ENCODE assay signal across 8 mouse cellular contexts in the genomic region with DNA sequence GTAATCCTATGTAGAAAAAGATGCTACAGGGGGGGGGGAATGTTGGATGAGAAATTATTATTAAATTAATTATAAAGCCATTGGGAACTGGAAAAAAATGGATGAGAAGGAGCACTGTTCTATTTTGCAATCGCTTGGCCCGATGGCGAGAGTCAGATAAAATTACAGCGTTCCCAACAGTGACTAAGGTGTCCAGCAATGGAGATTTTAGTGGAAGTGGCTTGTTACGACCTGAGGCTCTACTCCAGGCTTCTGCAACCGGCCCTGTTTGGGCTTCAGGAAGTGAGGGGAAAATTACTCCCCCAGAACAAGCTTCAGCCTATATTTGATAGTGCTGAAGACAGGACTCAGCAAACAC. TPM values are rescaled to one million over a fixed set of nuclear protein-coding genes. Genes with fewer than 3 reads are reported as not detected.
DNase-seq lines count a peak whose midpoint lies in the region; ATAC-seq and TF ChIP-seq lines count a peak whose summit lies in the region.

No protein-coding gene starts in this region.

- H3K27ac ChIP-seq in heart, embryonic 13.5 days (replicated peaks): peak overlapping the region; percentile 85
- H3K27ac ChIP-seq in forebrain, embryonic 14.5 days (ENCODE audit: low read depth, low read length): 0 out of 2 replicates have a peak overlapping the region, but pooled peaks have one; percentile 86
- H3K27ac ChIP-seq in liver, embryonic 16.5 days (ENCODE audit: low read length): no peak overlapping the region; the same call in 1 of the 2 replicates

- 3% methylated on average over 6 of the region's 6 CpGs for WGBS in heart, embryonic 13.5 days
- WGBS in forebrain, embryonic 14.5 days: 7% methylated on average over 6 of the region's 6 CpGs
- whole genome bisulfite sequencing in liver, embryonic 16.5 days (ENCODE audit: insufficient replicate concordance): 2% methylated on average over 6 of the region's 6 CpGs

- H3K9me3 ChIP-seq in heart, embryonic 13.5 days: no peaks in the 10 kb centered on the region
- no peaks in the 10 kb centered on the region for H3K9me3 ChIP-seq in G1E (replicated peaks)
- no peaks in the 10 kb centered on the region for H3K9me3 ChIP-seq in forebrain, embryonic 14.5 days (replicated peaks; ENCODE audit: control insufficient read depth, low read length)
- no peaks in the 10 kb centered on the region for H3K9me3 ChIP-seq in liver, embryonic 16.5 days (replicated peaks; ENCODE audit: control insufficient read depth, low read length)

- TF ChIP-seq CTCF in G1E (IDR thresholded peaks at IDR 0.05; ENCODE audit: low read depth, low read length): no peak

- no peaks in the 10 kb centered on the region for H3K27me3 ChIP-seq in heart, embryonic 13.5 days (replicated peaks)
- H3K27me3 ChIP-seq in G1E (ENCODE audit: insufficient read depth, low read length): peaks cover 13% of the 10 kb centered on the region
- no peaks in the 10 kb centered on the region for H3K27me3 ChIP-seq in forebrain, embryonic 14.5 days (replicated peaks; ENCODE audit: control insufficient read depth, insufficient read depth, low read length)
- no peaks in the 10 kb centered on the region for H3K27me3 ChIP-seq in liver, embryonic 16.5 days (ENCODE audit: control insufficient read depth, insufficient read depth, low read depth, low read length)

- peaks cover 14% of the 10 kb centered on the region for H3K4me1 ChIP-seq in heart, embryonic 13.5 days
- H3K4me1 ChIP-seq in G1E (ENCODE audit: insufficient read depth, low read depth, low read length): peaks cover 16% of the 10 kb centered on the region
- peaks cover 3% of the 10 kb centered on the region for H3K4me1 ChIP-seq in forebrain, embryonic 14.5 days (ENCODE audit: control insufficient read depth, insufficient read depth, low read length)
- peaks cover 7% of the 10 kb centered on the region for H3K4me1 ChIP-seq in liver, embryonic 16.5 days (ENCODE audit: control insufficient read depth, low read depth, low read length)

- H3K4me2 ChIP-seq in heart, embryonic 13.5 days: peak overlapping the region; percentile 90
- H3K4me2 ChIP-seq in forebrain, embryonic 14.5 days (ENCODE audit: low read length): peak overlapping the region; percentile 90
- H3K4me2 ChIP-seq in liver, embryonic 16.5 days (ENCODE audit: low read depth, low read length): peak overlapping the region; percentile 99

- peak overlapping the region; percentile 75 for H3K4me3 ChIP-seq in heart, embryonic 13.5 days
- peak overlapping the region; percentile 92 for H3K4me3 ChIP-seq in G1E (ENCODE audit: low read depth, low read length)
- H3K4me3 ChIP-seq in forebrain, embryonic 14.5 days (ENCODE audit: low read depth, low read length): peak overlapping the region; percentile 59
- peak overlapping the region; percentile 86 for H3K4me3 ChIP-seq in liver, embryonic 16.5 days (ENCODE audit: low read depth, low read length)

- DNase-seq in heart, adult 8-10 months (ENCODE audit: low spot score): no peak
- DNase-seq in G1E (ENCODE audit: low spot score): peak; percentile 46
- DNase-seq in forebrain, embryonic 14.5 days (ENCODE audit: low spot score): no peak
- no peak for DNase-seq in adrenal gland, postnatal 4 days (ENCODE audit: low spot score in 2 of 2)
- no peak for DNase-seq in left cerebral cortex, adult 9 months (ENCODE audit: low spot score in 2 of 2)

- no peak for ATAC-seq in heart, embryonic 13.5 days (ENCODE audit: extremely low read depth, insufficient number of reproducible peaks, low FRiP score, low TSS enrichment)
- ATAC-seq in G1E (ENCODE audit: extremely low read depth, insufficient number of reproducible peaks, low FRiP score, poor library complexity, severe bottlenecking): no peak
- ATAC-seq in forebrain, embryonic 14.5 days: no peak
- ATAC-seq in liver, embryonic 16.5 days (ENCODE audit: low read depth): no peak
- ATAC-seq in megakaryocyte progenitor cell, adult 5-6 weeks (replicated peaks; ENCODE audit: poor library complexity): no peak

- H3K9ac ChIP-seq in heart, embryonic 13.5 days: peak overlapping the region; percentile 84
- peak overlapping the region; percentile 78 for H3K9ac ChIP-seq in forebrain, embryonic 14.5 days (ENCODE audit: low read length)
- H3K9ac ChIP-seq in liver, embryonic 16.5 days (ENCODE audit: low read depth, low read length): peak overlapping the region; percentile 86

- no peaks in the 10 kb centered on the region for H3K36me3 ChIP-seq in heart, embryonic 13.5 days
- H3K36me3 ChIP-seq in G1E (replicated peaks): peaks cover 6% of the 10 kb centered on the region
- no peaks in the 10 kb centered on the region for H3K36me3 ChIP-seq in forebrain, embryonic 14.5 days (ENCODE audit: control insufficient read depth, insufficient read depth, low read length)
- H3K36me3 ChIP-seq in liver, embryonic 16.5 days (ENCODE audit: control insufficient read depth, insufficient read depth): no peaks in the 10 kb centered on the region

RNA-seq across cellular contexts. Expression of gene Spryd7, which starts 0.8 kb away (rescaled TPM):
- polyA plus RNA-seq in heart, embryonic 13.5 days (2015; fragmentation: Nextera tagmentation; extraction: Ambion mirVana): 21.3 and 22.8 TPM in 2 replicates
- 10 to 100 TPM; 52.6 to 61.9 (median 58.5) TPM for total RNA-seq in heart, adult 8-10 months (2022)
- total RNA-seq in G1E (2014; fragmentation: Nextera tagmentation) (7.8 and 9.9 TPM in 2 replicates), G1E (2017) (10.5 and 10.8 TPM in 2 replicates)
- polyA plus RNA-seq in G1E (2012): 2.9 and 3.7 TPM in 2 replicates
- 44.1 and 50.4 TPM in 2 replicates for polyA plus RNA-seq in forebrain, embryonic 14.5 days (2014; fragmentation: Nextera tagmentation; extraction: Ambion mirVana)
- polyA plus RNA-seq in liver, embryonic 16.5 days (2015; fragmentation: Nextera tagmentation; extraction: Ambion mirVana): 5.0 and 7.9 TPM in 2 replicates
- 10 to 100 TPM; 17.2 to 20.4 TPM for total RNA-seq in adrenal gland, postnatal 4 days (2021)
- total RNA-seq in megakaryocyte progenitor cell, adult 5-6 weeks (2015): 12.0 and 13.4 TPM in 2 replicates
- total RNA-seq in megakaryocyte progenitor cell, adult 5-6 weeks (2017): 11.7 and 11.9 TPM in 2 replicates

RNA-seq across cellular contexts. Expression of gene Trim13, which starts 42.1 kb away (rescaled TPM):
- polyA plus RNA-seq in heart, embryonic 13.5 days (2015; fragmentation: Nextera tagmentation; extraction: Ambion mirVana): 13.0 and 13.7 TPM in 2 replicates
- total RNA-seq in heart, adult 8-10 months (2022): 1 to 10 TPM; 7.1 to 8.6 (median 8.1) TPM
- total RNA-seq in G1E (2014; fragmentation: Nextera tagmentation) (4.2 and 9.4 TPM in 2 replicates), G1E (2017) (4.6 and 4.9 TPM in 2 replicates)
- 0.10 and 0.18 TPM in 2 replicates for polyA plus RNA-seq in G1E (2012)
- 70.7 and 71.6 TPM in 2 replicates for polyA plus RNA-seq in forebrain, embryonic 14.5 days (2014; fragmentation: Nextera tagmentation; extraction: Ambion mirVana)
- polyA plus RNA-seq in liver, embryonic 16.5 days (2015; fragmentation: Nextera tagmentation; extraction: Ambion mirVana): 3.9 and 4.4 TPM in 2 replicates
- total RNA-seq in adrenal gland, postnatal 4 days (2021): 10 to 100 TPM; 14.3 to 14.7 TPM
- total RNA-seq in megakaryocyte progenitor cell, adult 5-6 weeks (2015): 12.7 and 14.0 TPM in 2 replicates
- 13.0 and 14.2 TPM in 2 replicates for total RNA-seq in megakaryocyte progenitor cell, adult 5-6 weeks (2017)

RNA-seq across cellular contexts. Expression of gene Kcnrg, which starts 51.3 kb away (rescaled TPM):
- 0.32 and 0.48 TPM in 2 replicates for polyA plus RNA-seq in heart, embryonic 13.5 days (2015; fragmentation: Nextera tagmentation; extraction: Ambion mirVana)
- total RNA-seq in heart, adult 8-10 months (2022): under 1 TPM in 2 of 4 experiments, not detected in 2; 0.12 to 0.16 TPM
- total RNA-seq in G1E (2014; fragmentation: Nextera tagmentation) (0.83 and 1.2 TPM in 2 replicates), G1E (2017) (0.29 and 0.55 TPM in 2 replicates)
- not detected in 2 replicates for polyA plus RNA-seq in G1E (2012)
- polyA plus RNA-seq in forebrain, embryonic 14.5 days (2014; fragmentation: Nextera tagmentation; extraction: Ambion mirVana): 2.8 and 3.7 TPM in 2 replicates
- 0.38 and 0.46 TPM in 2 replicates for polyA plus RNA-seq in liver, embryonic 16.5 days (2015; fragmentation: Nextera tagmentation; extraction: Ambion mirVana)
- under 1 TPM; 0.51 to 0.87 TPM for total RNA-seq in adrenal gland, postnatal 4 days (2021)
- total RNA-seq in megakaryocyte progenitor cell, adult 5-6 weeks (2015): 0.39 and 2.0 TPM in 2 replicates
- 0.04 and 0.68 TPM in 2 replicates for total RNA-seq in megakaryocyte progenitor cell, adult 5-6 weeks (2017)
